Mouse (Mus musculus): ENCODE measurements around the gene Rtbdn.

GRCm38 (mm10) chr8:84934860-84935259 is 11.9 kb upstream of the Rtbdn start:
- TF ChIP-seq CTCF (IDR thresholded peaks at IDR 0.05; ENCODE audit: extremely low read depth, insufficient read depth, insufficient read length, insufficient replicate concordance), result no peak
- TF ChIP-seq POLR2A (IDR thresholded peaks at IDR 0.05; ENCODE audit: low read depth, low read length), result no peak

Measured in spleen, adult 2 months (tissue).